Mouse (Mus musculus): ENCODE data around the gene Prune2. TPM values are rescaled to one million over a fixed set of nuclear protein-coding genes. Genes with fewer than 3 reads are reported as not detected.

Prune2 gene
- polyA plus RNA-seq, 1 experiment from 2014 or later, result 11.5 TPM

DNA sequence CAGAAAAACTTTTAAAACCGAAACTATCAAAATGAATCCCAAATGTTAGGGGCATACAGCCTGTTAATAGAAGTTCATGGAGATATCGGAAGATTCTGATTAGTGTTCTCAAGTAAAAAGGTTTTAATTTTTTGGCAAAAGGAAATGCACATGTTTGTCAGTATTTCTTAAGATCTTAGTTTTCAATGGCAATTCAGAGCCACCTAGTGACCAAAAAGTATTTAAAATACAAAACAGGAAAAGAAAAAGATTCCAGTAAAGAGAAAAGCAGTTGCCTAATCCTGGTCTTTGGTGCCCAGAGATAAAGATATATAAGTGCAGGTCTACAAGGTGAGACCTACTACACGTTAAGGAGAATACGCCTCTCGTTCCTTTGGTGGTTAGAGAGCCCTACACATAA lies 115.3 kb downstream of the Prune2 start:
- H3K4me3 ChIP-seq (ENCODE audit: low read depth, low read length), result no peak overlapping the region
- no peak overlapping the region for H3K4me2 ChIP-seq (ENCODE audit: low read depth, low read length)
- no peak overlapping the region for H3K27ac ChIP-seq (ENCODE audit: low read depth, low read length)
- no peaks in the 10 kb centered on the region for H3K4me1 ChIP-seq (ENCODE audit: control insufficient read depth, insufficient read depth, low read length)
- no peaks in the 10 kb centered on the region for H3K27me3 ChIP-seq (ENCODE audit: control insufficient read depth, insufficient read depth, low read length)
- H3K9ac ChIP-seq (replicated peaks; ENCODE audit: low read depth, low read length), result no peak overlapping the region
- WGBS, result 94% methylated on average over 5 of the region's 5 CpGs
- ATAC-seq (ENCODE audit: low read depth), result no peak
- no peaks in the 10 kb centered on the region for H3K9me3 ChIP-seq (ENCODE audit: control insufficient read depth, low read length)
- H3K36me3 ChIP-seq (ENCODE audit: control insufficient read depth, insufficient read depth, low read length), result no peaks in the 10 kb centered on the region

DNA sequence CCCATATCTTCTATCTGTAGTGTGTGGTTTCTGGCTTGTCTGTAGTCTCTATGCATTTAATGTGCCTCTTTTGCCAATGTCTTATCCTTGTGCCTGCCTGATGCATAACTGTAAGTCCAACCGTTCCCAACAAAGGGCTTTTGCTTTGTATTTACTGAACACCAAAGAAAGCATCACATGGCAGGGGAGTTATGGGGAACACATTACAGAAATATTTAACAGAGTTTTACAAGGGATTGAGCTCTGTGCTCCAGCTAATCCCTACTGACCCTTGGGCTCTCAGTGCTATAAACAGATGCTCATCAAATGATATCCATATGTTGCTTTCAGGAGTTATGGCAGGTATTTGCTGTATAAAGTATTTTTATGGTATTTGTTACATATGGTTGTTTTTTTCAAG lies 116.3 kb downstream of the Prune2 start:
- no peak overlapping the region for H3K9ac ChIP-seq (replicated peaks; ENCODE audit: low read depth, low read length)
- no peak for ATAC-seq (ENCODE audit: low read depth)
- H3K9me3 ChIP-seq (ENCODE audit: control insufficient read depth, low read length), result no peaks in the 10 kb centered on the region
- H3K4me2 ChIP-seq (ENCODE audit: low read depth, low read length), result no peak overlapping the region
- whole genome bisulfite sequencing, result 77% methylated on average over 1 of the region's 1 CpGs
- no peaks in the 10 kb centered on the region for H3K27me3 ChIP-seq (ENCODE audit: control insufficient read depth, insufficient read depth, low read length)
- no peaks in the 10 kb centered on the region for H3K4me1 ChIP-seq (ENCODE audit: control insufficient read depth, insufficient read depth, low read length)
- no peaks in the 10 kb centered on the region for H3K36me3 ChIP-seq (ENCODE audit: control insufficient read depth, insufficient read depth, low read length)
- no peak overlapping the region for H3K4me3 ChIP-seq (ENCODE audit: low read depth, low read length)
- no peak overlapping the region for H3K27ac ChIP-seq (ENCODE audit: low read depth, low read length)

DNA sequence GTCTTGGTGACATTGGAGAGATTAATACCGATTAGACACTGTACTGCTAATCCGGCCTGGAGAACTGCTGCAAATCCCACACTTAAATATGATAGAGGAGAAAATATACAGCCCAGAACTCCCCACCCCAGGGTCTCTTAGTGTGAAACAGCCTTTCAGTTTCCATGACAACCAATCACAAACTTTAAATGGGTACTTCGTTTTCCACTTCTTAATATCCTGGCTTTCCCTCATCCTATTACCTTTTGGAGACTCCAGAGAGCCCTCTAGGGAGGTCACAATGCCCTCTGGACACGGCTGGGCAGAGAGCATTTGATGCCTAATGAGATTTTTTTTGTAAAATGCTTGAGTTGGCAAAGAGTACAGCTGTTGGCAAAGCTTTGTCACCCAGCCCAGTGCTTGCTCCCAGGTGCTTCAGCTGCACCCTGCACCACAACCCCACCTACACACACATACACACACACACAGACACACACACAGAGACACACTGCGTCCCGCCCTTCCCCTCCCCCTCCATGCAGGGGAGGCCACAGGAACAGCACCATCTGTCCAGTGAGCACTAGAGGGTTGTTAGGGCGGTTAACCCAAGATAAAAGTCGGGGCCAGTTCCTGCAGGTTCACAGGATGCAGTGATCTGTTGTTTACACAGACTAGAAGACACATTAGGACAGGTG lies 122.9 kb downstream of the Prune2 start:
- H3K9me3 ChIP-seq (ENCODE audit: control insufficient read depth, low read length), result no peaks in the 10 kb centered on the region
- H3K4me1 ChIP-seq (ENCODE audit: control insufficient read depth, insufficient read depth, low read length), result no peaks in the 10 kb centered on the region
- no peak overlapping the region for H3K4me2 ChIP-seq (ENCODE audit: low read depth, low read length)
- H3K9ac ChIP-seq (replicated peaks; ENCODE audit: low read depth, low read length), result no peak overlapping the region
- no peaks in the 10 kb centered on the region for H3K27me3 ChIP-seq (ENCODE audit: control insufficient read depth, insufficient read depth, low read length)
- no peaks in the 10 kb centered on the region for H3K36me3 ChIP-seq (ENCODE audit: control insufficient read depth, insufficient read depth, low read length)
- ATAC-seq (ENCODE audit: low read depth), result peak; percentile 75
- WGBS, result 40% methylated on average over 8 of the region's 8 CpGs
- H3K27ac ChIP-seq (ENCODE audit: low read depth, low read length), result no peak overlapping the region
- H3K4me3 ChIP-seq (ENCODE audit: low read depth, low read length), result no peak overlapping the region

DNA sequence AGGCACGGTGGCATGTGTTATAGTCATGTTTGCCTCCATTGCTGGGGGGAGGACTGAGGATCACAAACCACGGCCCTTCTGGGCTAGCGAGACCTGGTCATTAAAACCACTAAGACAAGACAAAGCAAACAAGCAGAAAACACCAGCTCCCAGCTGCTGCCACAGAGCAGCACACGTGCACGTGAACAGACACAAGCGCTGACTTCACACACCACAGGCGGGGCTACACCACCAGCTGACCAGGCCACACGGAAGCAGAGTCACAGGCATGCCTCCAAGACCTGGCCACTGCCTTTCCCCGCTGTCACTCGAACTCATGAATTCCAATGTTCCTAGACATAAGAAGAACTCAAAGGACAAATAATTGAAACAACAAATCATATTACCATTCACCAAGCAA lies 125.5 kb downstream of the Prune2 start:
- no peak overlapping the region for H3K4me2 ChIP-seq (ENCODE audit: low read depth, low read length)
- no peaks in the 10 kb centered on the region for H3K4me1 ChIP-seq (ENCODE audit: control insufficient read depth, insufficient read depth, low read length)
- no peaks in the 10 kb centered on the region for H3K9me3 ChIP-seq (ENCODE audit: control insufficient read depth, low read length)
- no peaks in the 10 kb centered on the region for H3K27me3 ChIP-seq (ENCODE audit: control insufficient read depth, insufficient read depth, low read length)
- no peak overlapping the region for H3K27ac ChIP-seq (ENCODE audit: low read depth, low read length)
- WGBS, result 72% methylated on average over 10 of the region's 10 CpGs
- H3K36me3 ChIP-seq (ENCODE audit: control insufficient read depth, insufficient read depth, low read length), result no peaks in the 10 kb centered on the region
- no peak overlapping the region for H3K9ac ChIP-seq (replicated peaks; ENCODE audit: low read depth, low read length)
- ATAC-seq (ENCODE audit: low read depth), result no peak
- no peak overlapping the region for H3K4me3 ChIP-seq (ENCODE audit: low read depth, low read length)

DNA sequence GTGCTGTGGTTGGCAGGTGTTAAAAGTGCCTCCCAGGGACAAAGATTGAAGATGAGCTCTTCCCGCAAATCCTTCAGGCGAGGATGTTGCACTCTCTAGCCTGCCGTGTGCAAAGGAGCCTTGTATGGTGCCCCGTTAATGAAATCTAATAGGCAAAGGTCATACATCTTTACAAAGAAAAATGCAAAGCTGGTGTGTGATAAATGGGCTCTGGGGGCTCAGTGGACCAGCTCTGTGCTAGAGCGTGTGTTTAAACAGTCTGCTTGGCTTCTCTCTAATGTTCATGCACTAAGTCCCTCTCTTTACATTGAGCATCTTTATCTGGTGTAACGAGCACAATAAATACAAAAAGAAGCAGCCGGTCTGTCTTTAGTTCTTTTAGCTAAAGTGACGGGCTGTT lies 138.1 kb downstream of the Prune2 start:
- H3K4me1 ChIP-seq (ENCODE audit: control insufficient read depth, insufficient read depth, low read length), result no peaks in the 10 kb centered on the region; the same call in 1 of the 2 replicates
- H3K27me3 ChIP-seq (ENCODE audit: control insufficient read depth, insufficient read depth, low read length), result no peaks in the 10 kb centered on the region
- peak; percentile 17; the same call in 1 of the 2 replicates for ATAC-seq (ENCODE audit: low read depth)
- no peak overlapping the region for H3K4me2 ChIP-seq (ENCODE audit: low read depth, low read length)
- no peak overlapping the region for H3K9ac ChIP-seq (replicated peaks; ENCODE audit: low read depth, low read length)
- no peak overlapping the region for H3K27ac ChIP-seq (ENCODE audit: low read depth, low read length)
- H3K4me3 ChIP-seq (ENCODE audit: low read depth, low read length), result no peak overlapping the region
- H3K9me3 ChIP-seq (ENCODE audit: control insufficient read depth, low read length), result no peaks in the 10 kb centered on the region
- 31% methylated on average over 8 of the region's 8 CpGs for WGBS
- H3K36me3 ChIP-seq (ENCODE audit: control insufficient read depth, insufficient read depth, low read length), result no peaks in the 10 kb centered on the region

DNA sequence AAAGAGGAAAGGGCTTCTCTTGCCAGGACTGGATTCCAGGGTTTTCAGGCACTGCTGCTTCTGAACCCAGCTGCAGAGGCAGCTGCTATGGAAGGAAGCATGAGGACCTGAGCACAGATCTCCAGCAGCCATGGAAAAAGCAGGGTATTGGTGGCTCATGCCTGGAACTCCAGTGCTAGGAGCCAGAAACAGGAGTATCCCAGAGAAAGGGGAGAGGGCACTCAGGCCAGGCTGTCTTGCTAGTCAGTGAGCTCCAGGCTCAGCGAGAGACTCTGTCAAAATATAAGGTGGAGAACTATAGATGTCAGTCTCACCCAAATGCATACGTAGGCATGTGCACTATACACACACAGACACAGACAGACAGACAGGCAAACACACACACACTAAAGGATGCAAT lies 140.4 kb downstream of the Prune2 start:
- no peak overlapping the region for H3K4me3 ChIP-seq (ENCODE audit: low read depth, low read length)
- H3K4me1 ChIP-seq (ENCODE audit: control insufficient read depth, insufficient read depth, low read length), result no peaks in the 10 kb centered on the region; the same call in 1 of the 2 replicates
- H3K9ac ChIP-seq (replicated peaks; ENCODE audit: low read depth, low read length), result no peak overlapping the region
- H3K27ac ChIP-seq (ENCODE audit: low read depth, low read length), result no peak overlapping the region
- H3K36me3 ChIP-seq (ENCODE audit: control insufficient read depth, insufficient read depth, low read length), result no peaks in the 10 kb centered on the region
- H3K27me3 ChIP-seq (ENCODE audit: control insufficient read depth, insufficient read depth, low read length), result no peaks in the 10 kb centered on the region
- ATAC-seq (ENCODE audit: low read depth), result no peak
- H3K9me3 ChIP-seq (ENCODE audit: control insufficient read depth, low read length), result no peaks in the 10 kb centered on the region
- H3K4me2 ChIP-seq (ENCODE audit: low read depth, low read length), result no peak overlapping the region
- 89% methylated on average over 2 of the region's 2 CpGs for WGBS

DNA sequence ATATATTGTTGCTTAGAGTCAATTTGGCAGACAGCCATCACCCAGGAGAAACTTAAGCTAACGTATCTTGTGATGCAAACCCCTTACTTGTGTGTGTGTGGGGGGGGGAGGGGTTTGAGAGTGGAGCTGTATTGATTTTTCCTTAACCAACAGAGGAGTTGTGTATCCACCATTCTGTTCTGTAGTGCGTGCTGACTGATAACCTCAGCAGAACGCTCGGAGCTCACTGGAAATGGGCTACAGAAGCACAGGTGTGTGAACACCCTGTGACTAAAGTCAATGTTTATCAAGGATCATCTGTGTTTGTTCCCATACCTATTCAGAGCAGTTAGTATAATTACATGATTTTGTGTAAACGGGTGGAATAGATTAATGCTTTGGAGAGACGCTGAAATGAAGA lies 141.3 kb downstream of the Prune2 start:
- Histone ChIP-seq H3K36me3 (ENCODE audit: control insufficient read depth, insufficient read depth, low read length) (no peaks in the 10 kb centered on the region), H3K4me1 (ENCODE audit: control insufficient read depth, insufficient read depth, low read length) (no peaks in the 10 kb centered on the region; the same call in 1 of the 2 replicates), H3K9me3 (ENCODE audit: control insufficient read depth, low read length) (no peaks in the 10 kb centered on the region), H3K27ac (ENCODE audit: low read depth, low read length) (no peak overlapping the region), H3K4me2 (ENCODE audit: low read depth, low read length) (no peak overlapping the region), H3K9ac (replicated peaks; ENCODE audit: low read depth, low read length) (no peak overlapping the region), H3K27me3 (ENCODE audit: control insufficient read depth, insufficient read depth, low read length) (no peaks in the 10 kb centered on the region), H3K4me3 (ENCODE audit: low read depth, low read length) (no peak overlapping the region)
- WGBS, result 76% methylated on average over 6 of the region's 6 CpGs
- ATAC-seq (ENCODE audit: low read depth), result no peak

DNA sequence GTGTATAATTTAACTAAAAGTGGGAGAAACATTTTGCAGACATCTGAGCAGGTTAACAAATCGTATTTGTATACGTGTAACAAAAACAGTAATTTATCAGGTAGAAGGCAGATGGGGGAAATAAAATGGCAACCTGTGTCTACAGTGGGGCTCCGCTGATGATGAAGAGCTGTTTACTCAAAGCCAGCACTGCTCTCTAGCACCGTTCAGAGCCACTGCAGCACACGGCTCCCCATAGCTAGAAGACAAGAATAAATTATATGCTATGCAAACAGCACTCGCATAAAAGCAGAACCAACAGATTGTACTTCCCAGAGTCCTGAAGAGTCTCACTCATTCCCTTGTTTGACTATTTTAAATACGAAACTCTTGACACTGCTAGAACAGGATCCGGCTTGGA lies 152.9 kb downstream of the Prune2 start:
- no peaks in the 10 kb centered on the region for H3K4me1 ChIP-seq (ENCODE audit: control insufficient read depth, insufficient read depth, low read length)
- H3K27ac ChIP-seq (ENCODE audit: low read depth, low read length), result no peak overlapping the region
- H3K9me3 ChIP-seq (ENCODE audit: control insufficient read depth, low read length), result no peaks in the 10 kb centered on the region
- no peak for ATAC-seq (ENCODE audit: low read depth)
- no peaks in the 10 kb centered on the region for H3K36me3 ChIP-seq (ENCODE audit: control insufficient read depth, insufficient read depth, low read length)
- no peak overlapping the region for H3K4me2 ChIP-seq (ENCODE audit: low read depth, low read length)
- H3K4me3 ChIP-seq (ENCODE audit: low read depth, low read length), result no peak overlapping the region
- H3K27me3 ChIP-seq (ENCODE audit: control insufficient read depth, insufficient read depth, low read length), result no peaks in the 10 kb centered on the region
- WGBS, result 70% methylated on average over 8 of the region's 8 CpGs
- no peak overlapping the region for H3K9ac ChIP-seq (replicated peaks; ENCODE audit: low read depth, low read length)

DNA sequence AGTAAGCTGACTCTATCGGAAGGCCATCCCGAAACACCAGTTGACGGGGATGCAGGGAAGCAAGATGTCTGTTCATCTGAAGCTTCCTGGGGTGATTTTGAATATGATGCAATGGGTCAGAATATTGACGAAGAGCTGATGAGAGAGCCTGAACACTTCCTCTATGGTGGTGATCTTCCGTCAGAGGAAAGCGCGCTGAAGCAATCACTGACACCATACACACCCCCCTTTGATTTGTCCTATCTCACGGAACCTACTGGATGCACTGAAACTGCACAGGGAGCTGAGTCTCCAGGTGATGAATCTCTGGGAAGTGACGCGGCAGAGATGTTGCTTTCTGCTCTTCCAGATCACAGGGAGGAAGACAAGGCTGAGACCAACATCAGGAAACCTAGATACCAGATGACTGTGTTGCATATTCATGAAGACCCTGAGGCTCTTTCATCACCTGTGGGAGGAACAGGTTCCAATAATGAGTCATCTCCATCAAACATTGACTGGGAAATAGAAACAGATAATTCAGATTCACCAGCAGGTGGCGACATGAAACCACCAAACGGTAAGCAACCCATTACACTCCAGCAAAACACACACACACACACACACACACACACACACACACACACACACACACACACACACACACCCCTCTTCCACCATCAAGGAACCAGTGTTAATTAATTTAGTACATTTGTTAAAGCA lies 168.3 kb downstream of the Prune2 start:
- Histone ChIP-seq H3K27me3 (ENCODE audit: control insufficient read depth, insufficient read depth, low read length) (no peaks in the 10 kb centered on the region), H3K9ac (replicated peaks; ENCODE audit: low read depth, low read length) (no peak overlapping the region), H3K9me3 (ENCODE audit: control insufficient read depth, low read length) (no peaks in the 10 kb centered on the region), H3K4me2 (ENCODE audit: low read depth, low read length) (no peak overlapping the region), H3K27ac (ENCODE audit: low read depth, low read length) (no peak overlapping the region), H3K4me1 (ENCODE audit: control insufficient read depth, insufficient read depth, low read length) (no peaks in the 10 kb centered on the region), H3K4me3 (ENCODE audit: low read depth, low read length) (no peak overlapping the region), H3K36me3 (ENCODE audit: control insufficient read depth, insufficient read depth, low read length) (no peaks in the 10 kb centered on the region)
- peak; percentile 63; the same call in 1 of the 2 replicates for ATAC-seq (ENCODE audit: low read depth)
- 69% methylated on average over 12 of the region's 12 CpGs for WGBS

All from neural tube, embryonic 14.5 days (tissue).